Mouse (Mus musculus): ENCODE measurements at regions not wholly inside any gene's neighbourhood (a gene's known extent, or its start where the extent isn't known, plus 50 kb on each side); places are given as distances from the start of the nearest gene placed in this dataset.
"Not testable (repeated sequence)": the region's sequence is repeated elsewhere in the genome, so short reads cannot be mapped to it uniquely, and the experiment has no call there.

- POLR2A ChIA-PET, result no interaction called here
- CTCF ChIA-PET, result no interaction called here
These were observed 381.2 kb upstream of the Amd2 start for GRCm38 (mm10) chr10:36092915-36093314.

GRCm38 (mm10) chr10:36054681-36055080 lies 343.0 kb upstream of the Amd2 start:
- CTCF ChIA-PET, result no interaction called here
- POLR2A ChIA-PET, result no interaction called here

DNA sequence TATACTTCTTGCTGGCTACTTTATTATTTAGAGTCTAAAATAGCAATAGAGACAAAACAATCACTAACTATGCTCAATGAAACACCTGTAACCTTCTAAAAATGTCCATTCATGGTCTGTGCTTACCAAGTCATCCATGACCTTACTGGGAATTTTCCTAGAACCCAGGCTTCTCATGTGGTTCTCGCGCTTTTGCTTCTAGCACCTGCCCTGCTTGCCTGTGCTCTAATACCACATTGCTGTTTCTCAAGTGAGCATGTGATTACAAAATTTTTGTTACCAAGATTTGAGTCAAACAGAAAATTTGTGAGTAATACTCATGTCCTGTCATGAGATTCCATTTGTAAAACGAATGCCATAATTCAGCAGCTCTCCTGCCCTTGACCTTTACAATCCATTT lies 324.8 kb upstream of the Amd2 start:
- ChIA-PET CTCF (no interaction called here), POLR2A (no interaction called here)

- CTCF ChIA-PET, result not testable (repeated sequence)
These were observed 287.2 kb upstream of the Amd2 start for GRCm38 (mm10) chr10:35998869-35999268.

GRCm38 (mm10) chr10:35949056-35949455 lies 237.4 kb upstream of the Amd2 start:
- POLR2A ChIA-PET, result interaction anchor here in 1 of 4 experiments (0.6 kb wide), 1 partner anchor 218 kb away, joined by 3 read pairs; no protein-coding TSS in a partner anchor

More at GRCm38 (mm10) chr10:35998869-35999268, 287.2 kb upstream of the Amd2 start:
- POLR2A ChIA-PET, result not testable (repeated sequence)

GRCm38 (mm10) chr10:35946006-35946405 lies 234.3 kb upstream of the Amd2 start:
- ChIA-PET CTCF (no interaction called here), POLR2A (interaction anchor here in 1 of 4 experiments (0.5 kb wide), 1 partner anchor 45 kb away, joined by 4 read pairs; no protein-coding TSS in a partner anchor)

More at GRCm38 (mm10) chr10:35949056-35949455, 237.4 kb upstream of the Amd2 start:
- CTCF ChIA-PET, result no interaction called here

GRCm38 (mm10) chr10:35943336-35943735 lies 231.6 kb upstream of the Amd2 start:
- ChIA-PET CTCF (no interaction called here), POLR2A (no interaction called here)

GRCm38 (mm10) chr10:35940641-35941040 lies 228.9 kb upstream of the Amd2 start:
- ChIA-PET CTCF (no interaction called here), POLR2A (no interaction called here)
